Mouse (Mus musculus): ENCODE measurements around the gene Rab15. TPM values are rescaled to one million over a fixed set of nuclear protein-coding genes. Genes with fewer than 3 reads are reported as not detected.

Gene Rab15
- total RNA-seq, 4 experiments from 2014 or later, result 203 to 218 (median 209) TPM

GRCm38 (mm10) chr12:76778305-76779083, 44.2 kb downstream of the Rab15 start:
- DNase-seq (ENCODE audit: low spot score in 2 of 2), result no peak

GRCm38 (mm10) chr12:76777845-76778244, 44.9 kb downstream of the Rab15 start:
- DNase-seq (ENCODE audit: low spot score in 2 of 2), result no peak

- no peak for DNase-seq (ENCODE audit: low spot score in 2 of 2)
Measured at GRCm38 (mm10) chr12:76776898-76777297, 45.8 kb downstream of the Rab15 start.

GRCm38 (mm10) chr12:76775132-76775531, 47.6 kb downstream of the Rab15 start:
- DNase-seq (ENCODE audit: low spot score in 2 of 2), result no peak

- no peak for DNase-seq (ENCODE audit: low spot score in 2 of 2)
Measured at GRCm38 (mm10) chr12:76774652-76775051, 48.1 kb downstream of the Rab15 start.

GRCm38 (mm10) chr12:76771540-76771939, 51.2 kb downstream of the Rab15 start:
- DNase-seq (ENCODE audit: low spot score in 2 of 2), result no peak

GRCm38 (mm10) chr12:76770841-76771500, 51.7 kb downstream of the Rab15 start:
- no peak for DNase-seq (ENCODE audit: low spot score in 2 of 2)

GRCm38 (mm10) chr12:76765901-76766630, 56.6 kb downstream of the Rab15 start:
- DNase-seq (ENCODE audit: low spot score in 2 of 2), result peak in 1 of 2 experiments; percentile 25

- DNase-seq (ENCODE audit: low spot score in 2 of 2), result peak; percentile 79 to 85
Measured at GRCm38 (mm10) chr12:76765354-76765851, 57.3 kb downstream of the Rab15 start, which contains the start of the genes Churc1 and Fntb. TSS of gene Churc1 (plus strand) at chr12:76765538. TSS of gene Fntb (plus strand) at chr12:76765589.

GRCm38 (mm10) chr12:76752652-76753318, 69.9 kb downstream of the Rab15 start:
- DNase-seq (ENCODE audit: low spot score in 2 of 2), result peak in 1 of 2 experiments; percentile 54

- DNase-seq (ENCODE audit: low spot score in 2 of 2), result no peak
Measured at GRCm38 (mm10) chr12:76750866-76751459, 71.7 kb downstream of the Rab15 start.

Other genes with a start within 250 kb of the Rab15 start
- gene Sptb, start 112.4 kb downstream of the Rab15 start, total RNA-seq (2022), result 100 to 1,000 TPM in 2 of 4 experiments, 10 to 100 TPM in 2; 90.8 to 102 (median 98.4) TPM
- gene Churc1, start 57.4 kb downstream of the Rab15 start, total RNA-seq (2022), result 10 to 100 TPM; 35.2 to 47.1 (median 39.6) TPM
- gene Fntb, start 57.3 kb downstream of the Rab15 start, total RNA-seq (2022), result 10 to 100 TPM; 28.4 to 36.7 (median 32.3) TPM
- 1 to 10 TPM in 1 of 4 experiments, under 1 TPM in 3; 0.59 to 1.1 (median 0.70) TPM for gene Gpx2, start 27.4 kb downstream of the Rab15 start, total RNA-seq (2022)
- 10 to 100 TPM; 77.6 to 91.1 (median 82.8) TPM for gene Max, start 139.3 kb upstream of the Rab15 start, total RNA-seq (2022)

All from left cerebral cortex, adult 8-10 months (tissue).